Mouse (Mus musculus): ENCODE results near the gene Rgl1.
"Not testable (repeated sequence)": the region's sequence is repeated elsewhere in the genome, so short reads cannot be mapped to it uniquely, and the experiment has no call there.

The Rgl1 gene

DNA sequence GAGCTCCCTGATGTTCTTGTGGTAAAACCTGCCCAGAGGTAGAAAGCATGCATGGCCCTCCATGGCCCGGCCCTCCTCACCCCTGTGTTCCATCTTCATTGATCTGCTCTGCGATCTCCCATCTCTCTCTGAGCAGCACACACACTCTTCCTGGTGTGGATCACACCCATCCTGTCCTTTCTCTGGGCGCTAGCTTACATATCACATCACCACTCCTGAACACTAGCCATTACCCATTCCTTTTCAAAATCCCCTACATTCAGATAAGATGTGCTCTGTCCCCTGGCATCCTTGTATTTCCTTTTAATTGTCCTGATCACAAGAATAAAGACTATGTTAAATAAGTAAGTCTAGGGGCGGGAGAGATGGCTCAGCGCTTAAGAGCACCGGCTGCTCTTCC lies 111.3 kb downstream of the Rgl1 start:
- no peak for DNase-seq (ENCODE audit: low spot score)

DNA sequence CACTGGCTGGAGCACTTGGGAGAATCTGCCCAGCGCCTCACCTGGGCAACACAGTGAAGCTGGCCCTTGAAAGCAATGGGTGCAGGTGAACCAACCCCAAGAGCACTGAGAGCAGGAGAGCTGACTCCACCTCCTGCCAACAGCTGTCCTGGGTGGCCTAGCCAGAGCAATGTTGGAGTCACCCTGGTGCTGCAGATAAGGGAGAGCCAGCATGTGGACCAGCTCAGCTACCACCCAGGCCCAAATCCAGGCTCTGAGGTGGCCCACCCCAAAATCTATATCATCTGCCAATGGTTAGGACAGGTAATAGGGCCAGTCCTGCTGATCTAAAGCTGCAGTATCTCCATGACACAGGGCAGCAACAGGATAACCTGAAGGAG lies 114.7 kb downstream of the Rgl1 start:
- DNase-seq (ENCODE audit: low spot score) = no peak

DNA sequence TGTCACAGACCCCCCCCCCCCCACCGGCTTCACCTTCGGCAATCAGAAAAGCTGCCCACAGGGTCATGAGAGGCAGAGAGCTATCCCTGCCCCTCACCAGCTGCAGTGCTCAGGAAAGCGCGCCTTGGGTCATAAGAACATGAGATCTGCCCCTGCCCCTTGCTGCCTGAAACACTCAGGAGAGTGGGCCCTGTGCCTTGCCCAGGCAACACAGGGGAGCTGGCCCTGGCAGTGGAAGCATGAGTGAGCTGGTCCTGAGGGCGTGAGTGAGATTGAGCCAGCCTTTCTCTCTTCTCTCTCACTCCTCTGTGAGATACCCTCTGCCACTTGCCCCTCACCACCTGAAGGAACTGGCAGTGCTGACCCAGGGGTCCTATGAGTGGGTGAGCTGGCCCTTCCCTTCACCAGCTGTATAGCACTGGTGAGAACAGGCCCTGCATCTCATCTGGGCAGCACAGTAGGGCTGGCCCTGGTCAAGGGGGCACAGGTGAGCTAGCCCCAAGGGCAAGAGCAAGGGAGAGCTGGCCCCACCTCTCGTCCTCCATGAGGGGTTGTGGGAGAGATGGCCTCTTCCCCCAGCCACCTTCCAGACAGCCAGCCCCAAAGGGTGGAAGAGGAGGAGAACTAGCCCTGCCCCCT lies 115.2 kb downstream of the Rgl1 start:
- no peak for DNase-seq (ENCODE audit: low spot score)

DNA sequence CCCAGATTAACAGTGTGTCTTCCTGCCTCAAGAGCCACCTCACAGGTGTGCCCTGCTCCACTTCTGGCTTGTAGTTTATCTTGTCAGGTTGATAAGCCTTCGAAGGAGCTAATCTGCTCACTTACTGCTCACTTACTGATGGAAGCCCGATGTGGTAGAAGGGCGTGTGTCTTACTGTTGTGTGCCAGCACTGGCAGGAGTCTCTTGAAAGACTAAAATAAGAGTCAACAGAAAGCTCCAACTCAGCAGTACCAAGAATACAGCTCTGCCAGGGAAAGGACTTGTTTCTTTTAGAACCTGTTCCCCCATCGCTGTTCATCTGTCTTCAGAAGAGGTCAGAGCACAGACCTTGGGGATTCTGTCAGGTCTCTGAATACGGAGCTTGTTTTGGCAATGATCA lies 118.1 kb downstream of the Rgl1 start:
- no peak for DNase-seq (ENCODE audit: low spot score)

DNA sequence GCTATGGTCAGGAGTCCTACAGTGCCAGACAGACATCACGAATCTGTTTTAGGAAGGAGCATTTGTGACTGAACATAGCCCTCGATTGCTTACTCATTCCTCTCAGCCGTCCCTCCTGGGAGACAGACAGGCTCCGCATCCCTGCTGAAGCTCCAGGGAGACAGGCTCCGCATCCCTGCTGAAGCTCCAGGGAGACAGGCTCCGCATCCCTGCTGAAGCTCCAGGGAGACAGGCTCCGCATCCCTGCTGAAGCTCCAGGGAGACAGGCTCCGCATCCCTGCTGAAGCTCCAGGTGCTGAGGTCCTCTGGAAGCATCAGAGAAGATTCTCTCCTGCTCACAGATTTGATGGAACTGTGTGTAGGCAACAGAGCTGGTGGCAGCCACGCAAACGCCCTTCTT lies 123.9 kb downstream of the Rgl1 start:
- not testable (repeated sequence) for DNase-seq (ENCODE audit: low spot score)

DNA sequence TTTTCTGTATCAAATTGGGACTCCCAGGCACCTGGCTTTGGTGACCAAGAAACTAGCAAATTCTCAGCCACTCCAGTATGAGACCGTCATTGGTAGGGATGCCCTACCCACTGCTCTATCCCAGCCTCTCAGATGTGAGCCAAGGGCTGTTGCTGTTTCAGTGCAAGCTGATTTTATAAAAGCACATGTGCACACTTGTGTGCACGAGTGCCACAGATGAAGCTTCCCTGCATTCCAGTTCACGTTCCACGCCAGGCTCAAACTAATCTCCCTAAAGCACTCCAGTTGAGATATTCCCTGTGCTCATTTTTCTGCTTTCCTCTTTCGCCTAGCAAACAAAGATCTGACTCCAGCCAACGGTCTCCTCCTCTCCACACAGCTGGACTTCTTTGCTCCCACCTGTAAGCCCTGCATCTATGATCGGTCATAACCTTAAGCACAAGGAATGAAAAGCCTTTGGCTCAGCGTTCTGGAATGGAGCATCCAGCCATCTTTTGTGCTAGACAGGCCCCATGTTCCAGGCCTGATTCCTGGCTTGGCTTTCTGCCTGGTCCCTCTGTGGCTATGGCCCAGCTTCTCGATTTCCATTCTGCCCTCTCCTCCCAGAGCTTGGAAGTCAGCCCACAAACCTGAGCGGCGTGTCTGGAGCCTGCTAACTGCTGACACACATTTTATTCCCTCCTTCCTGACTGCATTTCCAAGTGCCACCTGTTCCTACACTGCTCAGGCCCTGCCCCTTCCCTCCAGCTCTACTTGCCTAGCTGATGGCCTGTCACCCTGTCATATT lies 125.8 kb downstream of the Rgl1 start:
- DNase-seq (ENCODE audit: low spot score) = no peak

DNA sequence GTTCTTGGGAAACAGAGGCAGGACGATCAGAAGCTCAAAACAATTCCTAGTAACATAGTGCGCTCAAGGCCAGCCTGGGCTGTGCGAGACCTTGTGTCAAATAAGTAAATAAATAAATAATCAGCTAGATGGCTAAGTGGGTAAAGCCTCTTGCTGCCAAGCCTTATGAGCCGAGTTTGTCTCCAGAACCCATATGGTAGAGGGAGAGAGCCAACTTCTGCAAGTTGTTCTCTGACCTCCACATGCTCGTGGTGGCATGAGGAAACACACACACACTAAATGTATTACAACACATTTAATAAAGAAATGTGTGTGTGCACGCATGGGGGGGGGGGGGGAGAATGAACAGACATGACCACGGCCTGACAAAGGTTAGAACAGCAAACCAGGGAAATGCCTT lies 126.8 kb downstream of the Rgl1 start:
- DNase-seq (ENCODE audit: low spot score) = no peak

DNA sequence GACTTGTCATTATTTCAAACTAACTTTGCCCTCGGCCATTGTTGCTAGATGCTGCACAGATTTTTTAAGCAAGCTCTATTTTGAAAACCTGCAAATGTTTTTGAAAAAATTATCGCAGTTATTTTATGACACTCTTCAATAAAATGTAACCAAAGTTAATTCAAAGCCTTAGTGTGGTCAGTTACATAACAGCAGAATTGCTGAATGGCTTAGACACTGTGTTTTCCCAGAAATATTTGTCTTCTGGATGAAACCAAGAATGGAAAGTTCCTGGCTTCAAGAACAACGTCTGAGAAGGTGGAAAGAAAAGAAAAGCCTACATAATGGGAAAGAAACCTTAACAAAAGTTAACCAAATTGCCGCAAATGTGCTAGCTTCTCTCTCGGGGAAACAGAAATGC lies 131.5 kb downstream of the Rgl1 start:
- no peak for DNase-seq (ENCODE audit: low spot score)

DNA sequence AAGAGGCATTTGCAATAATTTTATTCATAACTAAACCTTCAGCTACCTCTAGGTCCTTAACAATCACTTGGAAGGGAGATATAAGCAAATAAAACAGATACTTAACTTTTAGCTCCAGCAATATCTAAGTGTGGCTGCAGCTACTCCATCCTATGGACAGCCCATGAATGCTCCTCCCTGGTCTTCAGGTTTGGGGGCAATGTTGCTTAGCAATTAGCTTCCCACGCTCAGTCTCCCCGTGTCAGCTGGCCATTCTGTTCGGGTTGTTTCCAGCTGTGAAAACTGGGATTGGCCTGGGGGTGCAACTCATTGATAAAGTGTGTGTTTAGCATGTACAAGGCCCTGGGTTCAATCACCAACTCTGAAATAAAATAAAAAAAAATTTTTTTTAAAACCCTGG lies 136.4 kb downstream of the Rgl1 start:
- no peak for DNase-seq (ENCODE audit: low spot score)

DNA sequence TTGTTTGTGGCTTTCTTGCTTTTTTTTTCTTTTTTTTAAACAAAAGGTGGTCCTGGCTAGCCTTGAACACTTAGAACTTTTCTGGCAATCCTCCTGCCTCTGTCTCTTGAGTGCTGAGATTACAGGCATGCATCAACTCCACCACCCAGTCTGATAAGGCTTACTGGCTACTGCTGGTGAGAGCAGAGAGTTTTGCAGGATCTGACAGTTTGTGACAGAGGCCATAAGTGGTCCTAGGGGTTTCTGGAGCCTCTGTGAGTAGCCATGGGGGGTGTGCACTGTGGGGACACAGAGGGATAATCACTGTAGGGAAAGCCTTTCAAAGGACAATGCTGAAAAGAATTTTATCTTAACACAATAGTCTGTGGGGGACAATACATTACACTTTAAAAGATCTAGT lies 140.5 kb downstream of the Rgl1 start:
- no peak for DNase-seq (ENCODE audit: low spot score)

DNA sequence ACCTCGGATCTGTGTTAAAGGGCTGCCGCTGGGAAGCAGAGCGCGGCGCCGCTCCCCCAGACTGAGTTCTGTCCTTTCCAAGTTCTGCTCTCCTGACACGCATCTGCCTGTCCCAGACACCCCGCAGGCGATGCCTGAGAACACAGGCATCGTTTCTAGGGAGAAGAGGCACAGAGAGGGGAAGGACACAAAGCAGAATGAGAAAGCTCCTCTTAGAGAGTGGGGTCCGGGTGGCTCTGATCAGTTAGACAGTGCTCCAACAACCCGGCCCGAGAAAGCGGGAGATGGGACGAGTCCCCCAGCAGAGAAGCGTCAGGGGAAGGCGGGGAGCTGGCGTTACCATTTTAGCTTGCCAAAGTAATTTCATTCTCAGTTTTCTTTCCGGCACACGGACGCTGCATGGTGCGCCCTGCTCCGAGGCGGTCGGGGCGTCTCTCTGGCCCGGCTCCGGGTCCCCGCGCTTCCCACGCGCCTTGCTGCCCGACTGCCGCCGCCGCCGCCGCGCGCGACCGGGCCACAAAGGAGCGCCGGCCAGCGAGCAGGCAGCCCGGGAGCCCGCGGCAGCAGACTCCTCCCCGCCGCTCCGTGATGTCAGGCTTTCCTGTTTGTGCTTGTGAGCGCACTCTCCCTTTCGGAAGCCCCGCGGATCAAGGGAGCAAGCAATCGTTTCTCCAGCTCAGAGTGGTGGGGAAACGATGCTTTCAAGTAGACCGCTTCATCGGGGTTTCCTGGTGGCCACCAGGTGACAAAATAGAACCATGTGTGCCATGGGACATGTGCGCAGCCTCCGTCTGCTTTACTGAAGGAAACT lies 141.3 kb downstream of the Rgl1 start:
- peak; percentile 87 for DNase-seq (ENCODE audit: low spot score)

DNA sequence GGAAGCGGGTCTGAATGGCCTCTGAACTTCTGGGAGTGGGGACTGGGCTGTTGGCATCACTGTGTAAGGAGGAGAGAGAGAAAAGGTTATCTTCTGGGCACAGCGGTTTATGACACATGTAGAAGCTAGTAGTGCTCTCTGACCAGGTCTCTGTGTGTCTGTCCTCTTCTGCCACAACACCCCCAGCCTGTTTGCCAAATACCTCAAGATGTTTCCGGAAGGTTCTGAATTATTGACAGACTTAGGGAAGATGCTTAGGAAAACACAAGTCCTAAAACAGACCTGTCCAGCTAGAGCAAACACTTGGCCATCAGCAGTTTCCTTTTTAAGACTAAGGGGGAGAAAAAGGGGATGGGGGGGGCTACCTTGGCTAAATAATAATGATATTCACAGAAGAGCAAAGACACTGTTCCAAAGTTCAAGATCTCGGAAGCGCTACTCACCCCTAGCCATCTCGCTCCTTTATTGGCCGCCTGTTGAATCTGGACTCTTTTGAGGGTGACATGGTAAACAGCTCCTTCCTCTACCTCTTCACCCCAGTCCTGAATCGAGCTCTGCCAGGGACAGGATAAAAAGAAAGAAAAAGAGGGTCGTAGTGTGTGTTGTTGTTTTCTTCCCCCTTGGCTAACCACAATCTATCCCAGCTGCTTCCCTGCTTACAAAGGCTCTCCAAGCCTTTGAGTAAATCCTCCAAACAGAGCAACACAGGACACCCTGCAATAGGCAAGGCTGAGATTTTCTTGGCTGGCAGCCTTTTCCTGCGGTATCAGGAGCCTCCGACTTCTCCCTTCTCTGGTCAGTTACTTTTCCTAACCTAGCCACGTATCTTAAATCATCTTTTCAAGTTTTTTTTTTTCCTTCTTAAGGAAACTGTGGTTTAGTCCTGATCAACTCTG lies 142.5 kb downstream of the Rgl1 start:
- peak; percentile 30 for DNase-seq (ENCODE audit: low spot score)

DNA sequence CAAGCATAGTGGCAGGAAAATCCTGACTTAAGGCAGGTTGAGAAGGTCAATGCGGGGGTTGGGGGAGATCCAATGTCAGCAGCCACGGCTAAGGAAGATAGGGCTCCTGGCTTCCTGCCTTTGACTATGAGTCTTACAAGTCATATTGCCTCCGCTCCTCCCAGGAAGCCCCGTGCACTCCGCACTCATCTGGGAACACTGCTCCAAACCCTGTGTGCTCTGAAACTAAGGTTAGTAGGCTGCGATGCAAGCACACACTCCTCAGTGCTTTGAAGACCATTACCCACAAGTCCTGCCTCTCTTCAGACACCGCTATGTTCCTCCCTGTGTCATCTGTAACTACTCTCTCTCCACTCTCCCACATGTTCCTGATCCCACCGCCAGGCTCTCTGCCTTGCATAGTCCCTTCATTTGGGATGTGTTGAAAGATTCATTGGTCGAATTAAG lies 143.4 kb downstream of the Rgl1 start:
- DNase-seq (ENCODE audit: low spot score) = peak; percentile 39

DNA sequence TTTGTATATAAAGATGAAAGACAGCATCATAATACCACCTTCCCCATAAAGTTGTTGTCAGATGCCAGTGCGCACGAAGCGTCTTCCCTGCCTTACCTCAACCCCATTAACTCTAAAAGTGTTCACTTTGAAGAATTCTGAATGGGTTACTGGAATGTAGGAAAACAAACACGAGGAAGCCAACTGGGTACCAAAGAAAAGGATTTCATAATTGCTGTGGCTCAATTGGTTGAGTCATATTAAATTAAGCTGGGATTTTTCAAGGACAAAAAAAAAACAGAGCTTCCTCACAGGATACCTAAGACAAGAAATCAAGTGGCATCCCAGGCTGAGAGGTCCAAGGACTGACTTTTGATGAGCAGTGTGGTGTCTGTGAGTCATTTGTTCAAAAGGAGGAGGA lies 144.5 kb downstream of the Rgl1 start:
- DNase-seq (ENCODE audit: low spot score) = no peak

DNA sequence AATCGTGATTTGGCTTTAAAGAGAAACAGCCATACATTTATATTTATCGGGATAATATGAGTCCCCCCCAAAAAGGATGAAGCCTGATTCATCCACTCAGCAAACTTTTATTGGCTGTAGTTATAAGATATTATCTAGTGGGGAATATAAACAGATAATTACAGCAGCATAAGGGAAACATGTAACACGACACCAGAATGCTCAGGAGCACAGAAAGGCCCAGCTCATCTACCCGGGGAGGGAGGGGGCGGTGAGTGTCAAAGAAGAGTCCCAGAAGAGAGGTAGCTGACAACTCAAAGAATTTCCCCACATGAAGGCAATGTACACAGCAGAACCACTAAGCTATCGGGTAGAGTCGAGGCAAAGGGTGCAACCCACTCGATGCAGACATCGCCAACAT lies 146.8 kb downstream of the Rgl1 start:
- no peak for DNase-seq (ENCODE audit: low spot score)

DNA sequence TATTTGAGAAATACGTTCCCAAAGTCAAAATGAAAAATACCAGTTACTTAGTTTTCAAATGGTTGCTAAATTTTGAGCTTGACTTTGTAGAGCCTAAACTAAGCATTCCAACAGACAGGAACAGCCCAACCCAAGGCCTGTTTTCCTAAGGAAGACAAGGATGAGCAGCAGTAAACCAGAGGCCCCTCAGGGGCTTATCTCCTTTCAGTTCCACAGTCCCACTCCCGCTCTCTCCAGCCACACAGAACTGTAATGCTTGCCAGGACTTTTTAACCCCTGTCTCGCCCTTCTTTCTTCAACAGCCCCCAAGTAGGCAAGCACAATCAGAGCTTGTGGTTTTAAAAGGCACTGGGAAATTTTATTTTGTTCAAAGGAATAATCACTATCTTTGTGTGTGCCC lies 147.3 kb downstream of the Rgl1 start:
- DNase-seq (ENCODE audit: low spot score) = no peak

DNA sequence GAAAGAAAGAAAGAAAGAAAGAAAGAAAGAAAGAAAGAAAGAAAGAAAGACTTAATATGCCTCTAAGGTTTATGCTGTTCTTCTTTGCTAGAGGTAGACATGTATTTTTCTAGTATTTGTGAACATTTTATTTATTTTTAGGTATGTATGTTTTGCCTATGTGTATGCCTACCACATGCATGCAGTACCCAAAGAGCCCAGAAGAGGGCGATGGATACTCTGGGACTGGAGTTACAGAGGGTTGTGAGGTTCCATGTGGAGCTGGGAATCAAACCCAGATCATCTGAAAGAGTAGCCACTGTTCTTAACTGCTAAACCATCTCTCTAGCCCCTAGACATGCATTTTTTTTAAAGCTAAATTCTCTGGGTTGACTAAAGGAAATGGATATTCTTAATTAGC lies 147.8 kb downstream of the Rgl1 start:
- no peak for DNase-seq (ENCODE audit: low spot score)

DNA sequence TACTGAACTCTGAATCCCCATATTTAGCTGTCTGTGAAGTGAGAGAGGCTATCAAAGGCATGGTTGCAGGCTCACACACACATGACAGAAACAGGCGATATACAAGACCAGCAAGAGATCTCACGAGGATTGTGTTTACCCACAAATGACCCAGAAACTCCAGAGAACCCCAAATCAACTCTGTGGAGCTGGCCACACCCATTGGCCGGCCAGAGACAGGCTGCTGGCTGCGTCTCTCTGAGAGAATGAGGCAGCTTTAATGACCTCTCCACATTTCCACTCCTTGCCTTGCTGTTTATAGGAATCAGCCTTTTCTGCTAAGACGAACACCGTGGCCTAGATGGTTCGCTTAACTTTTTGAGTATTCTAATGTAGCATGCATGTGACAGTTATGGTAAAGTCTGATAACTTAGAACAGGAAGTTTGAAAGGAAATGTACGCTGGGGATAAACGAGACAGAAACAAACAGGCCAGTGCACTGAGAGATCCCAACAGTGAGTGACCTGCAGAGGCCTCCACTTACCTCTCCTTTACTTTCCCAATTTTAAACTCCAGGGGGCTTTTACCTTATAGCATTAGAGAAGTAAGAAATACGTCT lies 148.3 kb downstream of the Rgl1 start:
- DNase-seq (ENCODE audit: low spot score) = no peak

DNA sequence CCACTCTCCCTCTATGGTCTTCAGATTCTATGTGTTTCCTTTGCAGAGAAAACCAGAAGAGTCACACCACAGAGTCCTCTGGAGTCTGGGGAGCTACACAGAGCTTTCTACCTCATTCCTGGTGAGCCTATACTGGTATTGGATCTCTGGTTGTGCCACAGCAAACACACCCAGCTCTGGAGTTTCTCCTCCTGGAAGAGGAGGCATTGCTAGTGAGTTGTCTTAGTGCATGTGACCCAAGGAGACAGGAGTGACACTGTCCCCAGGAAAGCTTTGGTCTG lies 149.4 kb downstream of the Rgl1 start:
- no peak for DNase-seq (ENCODE audit: low spot score)

DNA sequence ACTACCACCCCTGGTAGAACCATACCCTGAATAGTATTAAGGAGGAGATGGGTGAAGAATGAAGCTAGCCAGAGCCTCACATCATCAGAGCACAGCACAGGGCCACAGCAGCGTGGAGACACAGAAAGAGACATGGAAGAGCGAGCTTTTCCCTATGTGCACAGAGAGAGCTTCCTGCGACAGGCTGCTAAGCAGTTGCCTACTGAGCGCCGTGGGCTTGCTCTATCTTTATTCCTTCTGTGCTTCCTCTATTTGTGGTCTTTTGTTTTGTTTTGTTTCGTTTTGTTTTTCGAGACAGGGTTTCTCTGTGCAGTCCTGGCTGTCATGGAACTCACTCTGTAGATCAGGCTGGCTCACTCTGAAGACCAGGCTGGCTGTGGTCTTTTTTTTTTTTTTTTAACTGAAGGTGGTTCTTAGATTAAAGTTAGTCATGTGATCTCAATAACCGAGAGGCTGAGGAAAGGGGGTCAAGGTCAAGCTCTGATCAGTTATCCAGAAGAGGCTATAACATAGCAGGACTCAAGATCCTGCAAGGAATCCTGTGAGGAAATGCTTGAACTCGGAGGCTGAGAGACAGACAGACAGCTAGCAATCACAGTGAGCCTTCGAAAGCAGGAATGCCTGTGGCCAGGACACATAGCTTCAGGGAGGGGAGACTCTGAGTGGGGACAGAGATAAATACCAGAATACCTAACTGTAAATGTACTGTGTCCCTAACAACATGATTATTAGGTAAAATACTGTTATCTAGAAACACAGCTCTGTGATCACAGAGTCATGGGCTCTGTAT lies 150.0 kb downstream of the Rgl1 start:
- no peak for DNase-seq (ENCODE audit: low spot score)

DNA sequence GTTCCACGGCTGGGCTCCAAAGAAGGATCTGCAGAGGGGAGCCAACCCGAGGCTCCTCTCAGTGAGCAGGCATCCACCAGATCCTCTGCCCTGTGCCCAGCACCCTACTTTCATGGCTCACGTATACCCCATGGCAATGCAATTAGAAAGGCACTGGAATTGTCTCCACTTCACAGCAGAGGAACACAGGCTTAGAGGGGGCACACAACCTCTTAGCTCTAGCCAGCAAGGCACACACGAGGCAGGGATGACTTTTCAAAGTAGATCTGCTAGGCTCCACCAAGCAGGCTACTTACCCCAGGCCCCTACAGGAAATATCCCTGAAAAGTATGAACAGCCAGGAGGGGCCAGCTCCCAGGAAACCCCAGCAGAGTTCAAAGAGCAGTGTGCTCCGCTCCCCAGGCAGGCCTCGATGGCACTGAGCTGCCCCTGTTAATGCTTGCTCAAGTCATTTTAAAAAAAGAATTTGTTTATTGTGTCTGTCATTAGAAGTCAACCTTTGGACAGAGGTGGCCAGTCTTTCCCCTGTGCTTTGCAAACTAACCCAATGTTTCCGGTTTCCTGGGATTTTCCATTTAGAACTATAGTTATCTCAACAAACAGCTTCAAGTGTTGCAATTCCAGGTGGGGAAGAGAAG lies 151.3 kb downstream of the Rgl1 start:
- DNase-seq (ENCODE audit: low spot score) = no peak

Measured in embryo, embryonic 10 days (tissue).